Mouse (Mus musculus) liver, adult 2 months (tissue): Measurements from ENCODE around the gene Acta1. TPM values are rescaled to one million over a fixed set of nuclear protein-coding genes. Genes with fewer than 3 reads are reported as not detected.

Experiments
- DNase-seq: peaks from one replicate; pipeline ENCODE4 v3.0.0-alpha.2; 2011; ENCODE audit warnings: low read depth, low spot score; ENCODE audit errors: extremely low read depth
- H3K27ac ChIP-seq: fragments of 200-500 bp; replicated peaks from 2 replicates; pipeline ENCODE4 v1.5.1; 2012; ENCODE audit warnings: low read depth, mild to moderate bottlenecking, control low read depth, inconsistent platforms, low read length; ENCODE audit not compliant: insufficient read depth
- H3K27me3 ChIP-seq: fragments of 200-500 bp; 2 replicates; pipeline ENCODE4 v1.6.1; 2012; ENCODE audit warnings: mild to moderate bottlenecking, moderate library complexity, low read length, inconsistent platforms; ENCODE audit not compliant: control insufficient read depth, insufficient read depth
- H3K36me3 ChIP-seq: fragments of 200-500 bp; 2 replicates; pipeline ENCODE4 v1.6.1; 2012; ENCODE audit warnings: low read length, inconsistent platforms; ENCODE audit not compliant: control insufficient read depth, insufficient read depth
- H3K4me1 ChIP-seq: fragments of 200-500 bp; 2 replicates; pipeline ENCODE4 v1.6.1; 2011; ENCODE audit warnings: low read length; ENCODE audit not compliant: control insufficient read depth, insufficient read depth
- H3K4me3 ChIP-seq: fragments of 200-500 bp; 2 replicates; pipeline ENCODE4 v1.5.1; 2011; ENCODE audit warnings: low read depth, mild to moderate bottlenecking, control low read depth, low read length, moderate library complexity; ENCODE audit not compliant: insufficient read depth
- H3K79me2 ChIP-seq: fragments of 200-500 bp; 2 replicates; pipeline ENCODE4 v1.6.1; 2012; ENCODE audit warnings: inconsistent platforms, mild to moderate bottlenecking, low read length, moderate library complexity; ENCODE audit not compliant: control insufficient read depth, insufficient read depth
- H3K9ac ChIP-seq: fragments of 200-500 bp; 2 replicates; pipeline ENCODE4 v1.6.1; 2012; ENCODE audit warnings: low read depth, mild to moderate bottlenecking, control low read depth, inconsistent platforms, low read length
- CTCF ChIP-seq: fragments of 200-500 bp; IDR thresholded peaks from 2 replicates; pipeline ENCODE4 v1.5.1; 2011; ENCODE audit warnings: low read depth, low read length, control low read depth
- POLR2A ChIP-seq: fragments of 200-500 bp; IDR thresholded peaks from 2 replicates; pipeline ENCODE4 v1.6.1; 2011; ENCODE audit warnings: low read length, control low read depth; ENCODE audit not compliant: insufficient read depth; ENCODE audit errors: extremely low read depth
- WGBS: fragments of 180-500 bp; shearing (Covaris S2); methylation state at CpG from one replicate; pipeline ENCODE4 v1.1.7; 2018; 5-methylcytosine and 5-hydroxymethylcytosine counted together
- polyA plus RNA-seq: library from polyadenylated mRNA; depleted of rRNA; stranded (reverse); fragments of >200 nt; gene quantifications from 2 replicates; pipeline ENCODE4 v1.2.3, GENCODE M21; 2012
- total RNA-seq: library from RNA; depleted of rRNA; stranded (reverse); fragments of >200 nt; gene quantifications from 2 replicates; pipeline ENCODE4 v1.2.3, GENCODE M21; 2014

Acta1 gene
- total and polyA plus RNA-seq, 2 experiments, result 0.11 to 16.6 TPM

- WGBS, result 2% methylated on average over 11 of the region's 11 CpGs
- no peak overlapping the region for H3K4me3 ChIP-seq
- no peak overlapping the region for H3K9ac ChIP-seq
- no peaks in the 10 kb centered on the region for H3K4me1 ChIP-seq
- H3K27me3 ChIP-seq, result peaks cover 19% of the 10 kb centered on the region
- H3K36me3 ChIP-seq, result no peaks in the 10 kb centered on the region
- TF ChIP-seq POLR2A, result no peak
- TF ChIP-seq CTCF, result no peak
- no peaks in the 10 kb centered on the region for H3K79me2 ChIP-seq
- no peak overlapping the region for H3K27ac ChIP-seq
- no peak for DNase-seq
Measured at GRCm38 (mm10) chr8:123891271-123891670, 3.3 kb downstream of the Acta1 start.

GRCm38 (mm10) chr8:123889797-123890196 is 4.8 kb downstream of the Acta1 start:
- Histone ChIP-seq H3K27ac (no peak overlapping the region), H3K9ac (no peak overlapping the region)
- 65% methylated on average over 4 of the region's 4 CpGs for WGBS

GRCm38 (mm10) chr8:123887956-123888355 is 6.6 kb downstream of the Acta1 start:
- H3K36me3 ChIP-seq, result no peaks in the 10 kb centered on the region
- H3K9ac ChIP-seq, result no peak overlapping the region
- H3K4me3 ChIP-seq, result no peak overlapping the region
- TF ChIP-seq POLR2A, result no peak
- no peak overlapping the region for H3K27ac ChIP-seq
- H3K79me2 ChIP-seq, result no peaks in the 10 kb centered on the region
- no peaks in the 10 kb centered on the region for H3K4me1 ChIP-seq
- H3K27me3 ChIP-seq, result peaks cover 10% of the 10 kb centered on the region
- no peak for DNase-seq
- 85% methylated on average over 2 of the region's 2 CpGs for WGBS

More at GRCm38 (mm10) chr8:123889797-123890196, 4.8 kb downstream of the Acta1 start:
- peaks cover 17% of the 10 kb centered on the region for H3K27me3 ChIP-seq
- H3K36me3 ChIP-seq, result no peaks in the 10 kb centered on the region
- no peak overlapping the region for H3K4me3 ChIP-seq
- TF ChIP-seq POLR2A, result no peak
- no peak for TF ChIP-seq CTCF
- DNase-seq, result no peak
- H3K4me1 ChIP-seq, result no peaks in the 10 kb centered on the region
- H3K79me2 ChIP-seq, result no peaks in the 10 kb centered on the region

- H3K4me3 ChIP-seq, result no peak overlapping the region
- peaks cover 9% of the 10 kb centered on the region for H3K27me3 ChIP-seq
- H3K36me3 ChIP-seq, result no peaks in the 10 kb centered on the region
- no peaks in the 10 kb centered on the region for H3K4me1 ChIP-seq
- DNase-seq, result no peak
- H3K27ac ChIP-seq, result no peak overlapping the region
- H3K9ac ChIP-seq, result no peak overlapping the region
- no peaks in the 10 kb centered on the region for H3K79me2 ChIP-seq
- TF ChIP-seq CTCF (no peak), POLR2A (no peak)
- 91% methylated on average over 4 of the region's 4 CpGs for WGBS
Measured at GRCm38 (mm10) chr8:123887163-123887562, 7.4 kb downstream of the Acta1 start.

GRCm38 (mm10) chr8:123884721-123885565 is 9.6 kb downstream of the Acta1 start:
- H3K4me1 ChIP-seq, result no peaks in the 10 kb centered on the region
- no peak for DNase-seq
- no peaks in the 10 kb centered on the region for H3K36me3 ChIP-seq
- WGBS, result 17% methylated on average over 14 of the region's 14 CpGs
- H3K27me3 ChIP-seq, result 0 out of 2 replicates have a peak, but pooled peaks cover 4% of the 10 kb centered on the region
- no peak overlapping the region for H3K9ac ChIP-seq
- no peak overlapping the region for H3K4me3 ChIP-seq
- H3K27ac ChIP-seq, result no peak overlapping the region
- no peak for TF ChIP-seq CTCF
- no peak for TF ChIP-seq POLR2A
- H3K79me2 ChIP-seq, result no peaks in the 10 kb centered on the region

GRCm38 (mm10) chr8:123883094-123883493 is 11.5 kb downstream of the Acta1 start:
- no peak overlapping the region for H3K9ac ChIP-seq
- TF ChIP-seq CTCF (no peak), POLR2A (no peak)
- peaks cover 5% of the 10 kb centered on the region; the same call in 1 of the 2 replicates for H3K27me3 ChIP-seq
- no peaks in the 10 kb centered on the region for H3K36me3 ChIP-seq
- no peaks in the 10 kb centered on the region for H3K79me2 ChIP-seq
- 87% methylated on average over 4 of the region's 4 CpGs for WGBS
- no peak overlapping the region for H3K4me3 ChIP-seq
- no peak for DNase-seq
- no peak overlapping the region for H3K27ac ChIP-seq
- no peaks in the 10 kb centered on the region for H3K4me1 ChIP-seq
